Mouse (Mus musculus) left cerebral cortex, adult 2 months (tissue): ENCODE data around the gene Bcl2a1d. TPM values are rescaled to one million over a fixed set of nuclear protein-coding genes. Genes with fewer than 3 reads are reported as not detected.
A peak's percentile ranks its signal among the peaks of the same experiment; 100 is the strongest.
"Not testable (repeated sequence)": the region's sequence is repeated elsewhere in the genome, so short reads cannot be mapped to it uniquely, and the experiment has no call there.

Experiments
- DNase-seq, 2 experiments: peaks; one replicate each; pipeline ENCODE4 v3.0.0; 2021 to 2022; ENCODE audit warnings: low spot score in 2 of 2, mixed read lengths in 1 of 2; ENCODE audit errors: extremely low spot score in 1 of 2
- H3K27ac ChIP-seq: fragments of 200-600 bp; 2 replicates; pipeline ENCODE4 v1.8.1; 2022
- H3K4me3 ChIP-seq: fragments of 200-600 bp; 2 replicates; pipeline ENCODE4 v1.8.1; 2022
- CTCF ChIP-seq: fragments of 200-600 bp; IDR thresholded peaks from 2 replicates; pipeline ENCODE4 v1.8.1; 2022; ENCODE audit warnings: antibody characterized with exemption, mild to moderate bottlenecking, moderate library complexity
- intact Hi-C: fragments of 180-260 bp; cut with DNase I; formaldehyde crosslinking; loops from one replicate; pipeline ENCODE4 v1.15.1; 2025
- total RNA-seq, 2 experiments: library from RNA; stranded (reverse); gene quantifications; 2 replicates each; pipeline ENCODE4 v1.2.3; 2021

Gene Bcl2a1d
- total RNA-seq, 2 experiments from 2014 or later: 0.45 TPM; not detected in 1

DNA sequence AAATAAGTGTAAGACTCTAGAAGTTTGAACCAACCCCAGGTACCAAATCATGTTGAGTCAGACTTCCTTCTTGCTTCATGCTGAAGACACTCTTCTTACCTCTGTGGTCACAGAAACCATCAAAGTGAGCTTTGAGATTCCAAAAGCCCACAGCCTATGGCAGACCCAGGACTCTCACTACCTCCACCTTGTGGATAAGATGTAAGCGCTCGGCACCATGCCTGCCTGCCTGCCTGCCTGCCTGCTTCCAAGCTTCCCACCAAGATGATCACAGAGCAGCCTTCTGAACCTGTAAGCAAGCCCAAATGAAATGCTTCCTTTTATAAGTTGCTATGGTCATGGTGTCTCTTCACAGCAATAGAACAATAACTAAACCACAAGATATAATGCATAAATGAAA is 13.6 kb downstream of the Bcl2a1d start:
- intact Hi-C loops: loop anchor here (10.0 kb wide), 1 partner anchor 163 kb away; no protein-coding TSS in a partner anchor
- peak; percentile 30; the same call in 1 of the 2 replicates for TF ChIP-seq CTCF
- not testable (repeated sequence) for H3K27ac ChIP-seq, H3K4me3 ChIP-seq
- DNase-seq: peak in 1 of 2 experiments; percentile 46

GRCm38 (mm10) chr9:88714515-88714914 is 17.2 kb downstream of the Bcl2a1d start:
- intact Hi-C loops: loop anchor here (10.0 kb wide), 1 partner anchor 160 kb away; no protein-coding TSS in a partner anchor
- DNase-seq, H3K27ac ChIP-seq, H3K4me3 ChIP-seq: not testable (repeated sequence)

GRCm38 (mm10) chr9:88712164-88712749 is 19.5 kb downstream of the Bcl2a1d start:
- intact Hi-C loops: loop anchor here (10.0 kb wide), 1 partner anchor 157 kb away; no protein-coding TSS in a partner anchor
- not testable (repeated sequence) for H3K27ac ChIP-seq

DNA sequence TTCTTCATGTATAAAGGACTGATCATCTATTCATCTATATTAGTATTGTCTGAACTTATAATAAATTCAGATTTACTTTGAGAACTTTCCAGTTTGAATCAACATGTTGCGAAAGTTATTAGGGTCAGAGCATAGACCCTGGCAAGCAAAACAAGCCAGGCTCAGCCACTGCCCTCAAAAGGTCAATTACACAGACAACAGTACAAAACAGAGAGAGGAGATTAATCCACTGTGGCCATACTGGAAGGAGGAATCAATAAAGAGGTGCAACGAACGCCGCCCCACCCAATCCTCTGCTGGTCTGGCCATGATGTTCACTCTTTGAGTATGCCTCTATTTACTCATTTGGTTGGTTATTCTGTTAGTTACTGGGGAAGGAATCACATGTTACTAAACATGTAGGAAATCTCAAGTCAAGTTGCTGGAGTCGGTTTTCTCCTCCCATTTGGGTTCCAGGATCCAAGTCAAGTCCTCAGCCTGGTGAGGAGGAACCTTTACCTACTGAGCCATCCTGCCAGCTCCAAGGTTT is 20.7 kb downstream of the Bcl2a1d start:
- H3K4me3 ChIP-seq, DNase-seq: not testable (repeated sequence)
- intact Hi-C loops: loop anchor here (10.0 kb wide), 1 partner anchor 156 kb away; no protein-coding TSS in a partner anchor

More at GRCm38 (mm10) chr9:88712164-88712749, 19.5 kb downstream of the Bcl2a1d start:
- not testable (repeated sequence) for DNase-seq, H3K4me3 ChIP-seq

GRCm38 (mm10) chr9:88710439-88710838 is 21.3 kb downstream of the Bcl2a1d start:
- not testable (repeated sequence) for DNase-seq, H3K27ac ChIP-seq, H3K4me3 ChIP-seq
- intact Hi-C loops: loop anchor here (10.0 kb wide), 1 partner anchor 156 kb away; no protein-coding TSS in a partner anchor

More for the DNA sequence above, 20.7 kb downstream of the Bcl2a1d start:
- not testable (repeated sequence) for H3K27ac ChIP-seq

DNA sequence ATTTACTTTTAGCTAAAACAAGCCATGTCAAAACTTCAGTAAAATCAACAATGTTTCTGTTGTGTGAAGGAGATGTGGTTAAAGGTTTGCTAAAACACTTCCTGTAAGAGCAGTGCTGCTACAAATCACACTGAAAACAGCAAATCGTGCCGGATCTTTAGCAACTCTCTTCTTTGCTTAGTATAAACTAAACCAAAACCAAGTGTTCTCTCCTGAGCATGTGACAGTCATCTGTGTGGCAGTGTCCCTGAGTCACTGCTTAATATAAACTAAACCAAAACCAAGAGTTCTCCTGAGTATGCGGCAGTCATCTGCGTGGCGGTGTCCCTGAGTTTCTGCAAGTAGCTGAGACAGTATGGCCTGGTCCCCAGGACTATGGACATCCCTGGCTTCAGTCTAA is 21.9 kb downstream of the Bcl2a1d start:
- not testable (repeated sequence) for H3K4me3 ChIP-seq, DNase-seq, H3K27ac ChIP-seq
- intact Hi-C loops: loop anchor here (1.0 to 10.0 kb wide), 3 partner anchors 155 to 968 kb away; no protein-coding TSS in a partner anchor

- Histone ChIP-seq H3K27ac (no peak overlapping the region), H3K4me3 (no peak overlapping the region)
- no peak for DNase-seq
- intact Hi-C loops: loop anchor here (1.0 to 5.0 kb wide), 2 partner anchors 510 to 968 kb away; no protein-coding TSS in a partner anchor
- no peak for TF ChIP-seq CTCF
Observed at GRCm38 (mm10) chr9:88709304-88709703, 22.4 kb downstream of the Bcl2a1d start.

GRCm38 (mm10) chr9:88706700-88707099 is 25.0 kb downstream of the Bcl2a1d start:
- intact Hi-C loops: loop anchor here (5.0 kb wide), 1 partner anchor 971 kb away; no protein-coding TSS in a partner anchor
- no peak overlapping the region for H3K27ac ChIP-seq
- H3K4me3 ChIP-seq: no peak overlapping the region
- no peak for TF ChIP-seq CTCF
- DNase-seq: no peak

DNA sequence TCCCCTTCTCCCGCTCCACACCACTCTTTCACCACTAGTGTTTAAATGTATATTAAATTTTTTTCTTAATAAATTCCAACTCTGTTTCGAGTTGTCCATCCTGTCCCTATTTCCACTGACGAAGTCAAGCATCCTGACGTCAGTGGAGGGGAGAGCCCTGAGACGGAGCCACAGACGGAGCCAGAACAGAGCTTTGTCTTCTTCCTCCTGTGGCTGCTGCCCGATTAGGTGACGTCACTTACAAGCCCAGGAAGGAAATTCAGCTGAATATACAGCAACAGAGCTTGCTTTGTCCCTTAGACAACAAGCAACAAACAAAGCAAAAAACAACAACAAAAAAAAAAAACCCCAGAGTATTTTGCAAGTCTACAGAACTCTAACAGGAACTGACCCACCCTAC is 26.6 kb downstream of the Bcl2a1d start:
- intact Hi-C loops: loop anchor here (5.0 kb wide), 1 partner anchor 972 kb away; no protein-coding TSS in a partner anchor
- not testable (repeated sequence) for H3K4me3 ChIP-seq, DNase-seq, H3K27ac ChIP-seq

GRCm38 (mm10) chr9:88698746-88699145 is 33.0 kb downstream of the Bcl2a1d start:
- intact Hi-C loops, H3K27ac ChIP-seq, DNase-seq, H3K4me3 ChIP-seq: not testable (repeated sequence)

DNA sequence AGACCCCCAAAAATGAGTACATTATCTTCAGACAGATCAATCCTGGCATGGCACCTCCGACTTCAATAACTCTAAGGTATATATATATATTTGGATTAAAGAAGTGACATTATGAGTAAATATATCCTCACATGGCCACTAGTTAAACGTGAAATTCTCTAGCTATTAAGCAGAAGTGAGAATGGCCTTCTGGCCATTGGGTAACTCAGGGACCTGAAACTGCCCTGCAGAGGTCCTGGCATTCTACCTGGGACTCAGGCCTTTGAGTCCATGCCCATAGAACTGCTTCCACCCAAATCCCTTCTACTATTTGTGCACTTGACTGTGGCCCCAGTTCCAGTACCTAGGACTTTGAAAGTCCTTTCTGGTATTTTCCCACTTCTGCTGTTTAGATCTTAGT is 40.4 kb downstream of the Bcl2a1d start:
- intact Hi-C loops, DNase-seq, H3K4me3 ChIP-seq, H3K27ac ChIP-seq: not testable (repeated sequence)

- H3K4me3 ChIP-seq, H3K27ac ChIP-seq, intact Hi-C loops, DNase-seq: not testable (repeated sequence)
Observed at GRCm38 (mm10) chr9:88689451-88689850, 42.3 kb downstream of the Bcl2a1d start.

DNA sequence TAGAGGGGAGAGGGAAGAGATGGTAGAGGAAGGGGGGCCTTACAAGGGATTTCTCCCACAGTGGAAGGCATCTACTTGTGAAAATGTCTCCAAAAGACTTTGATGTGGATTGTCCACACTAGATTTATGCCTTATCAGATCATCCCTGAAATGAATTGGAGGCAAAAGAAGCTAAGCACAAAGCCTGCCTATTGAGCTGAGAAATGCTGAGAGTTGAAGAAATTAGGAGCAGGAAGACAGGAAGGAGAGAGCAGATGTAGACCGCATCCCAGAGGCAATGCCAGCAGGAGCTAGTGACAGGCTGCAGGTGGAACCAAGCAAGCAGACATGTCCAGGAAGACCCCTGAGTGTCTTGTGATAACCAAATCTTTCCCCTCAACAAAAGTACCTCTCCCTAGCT is 45.0 kb downstream of the Bcl2a1d start:
- H3K4me3 ChIP-seq, H3K27ac ChIP-seq, DNase-seq, intact Hi-C loops: not testable (repeated sequence)

Other genes with a start within 250 kb of the Bcl2a1d start
- gene Syncrip, start 249.3 kb downstream of the Bcl2a1d start, total RNA-seq: 10 to 100 TPM; 68.7 to 71.3 TPM
- 10 to 100 TPM; 26.0 to 26.2 TPM for gene Zfp949, start 183.9 kb downstream of the Bcl2a1d start, total RNA-seq
- gene Trim43a, start 151.0 kb downstream of the Bcl2a1d start, total RNA-seq: 1 to 10 TPM; 1.6 to 1.7 TPM
- 10 to 100 TPM; 26.6 to 31.8 TPM for gene Mthfsl, start 11.6 kb downstream of the Bcl2a1d start, total RNA-seq
- under 1 TPM in 1 of 2 experiments, not detected in 1; 0.43 TPM for gene Trim43c, start 107.2 kb upstream of the Bcl2a1d start, total RNA-seq
- gene Bcl2a1a, start 225.0 kb upstream of the Bcl2a1d start, total RNA-seq: under 1 TPM in 1 of 2 experiments, not detected in 1; 0.54 TPM